Mouse (Mus musculus) left cerebral cortex, postnatal 14 days (tissue): ENCODE measurements at regions not wholly inside any gene's neighbourhood (a gene's known extent, or its start where the extent isn't known, plus 50 kb on each side); places are given as distances from the start of the nearest gene placed in this dataset.
A peak's percentile ranks its signal among the peaks of the same experiment; 100 is the strongest.

ENCODE experiments used
- DNase-seq, 2 experiments: peaks; one replicate each; pipeline ENCODE4 v3.0.0; 2021 to 2022; ENCODE audit warnings: low spot score in 2 of 2, mixed read lengths in 1 of 2
- intact Hi-C: fragments of 180-260 bp; cut with DNase I; formaldehyde crosslinking; loops from one replicate; pipeline ENCODE4 v1.15.1; 2025

- no peak for DNase-seq
- intact Hi-C loops, result no loop called here
Observed at GRCm38 (mm10) chr13:118193951-118194696, 192.3 kb upstream of the B430218F22Rik start.

- intact Hi-C loops, result no loop called here
- no peak for DNase-seq
Observed at GRCm38 (mm10) chr13:118208146-118208545, 178.3 kb upstream of the B430218F22Rik start.

- intact Hi-C loops, result loop anchor here (5.0 kb wide), 1 partner anchor 625 kb away; the partner anchor contains the start of gene Hcn1
- DNase-seq, result peak; percentile 29 to 52
Observed at GRCm38 (mm10) chr13:118227354-118227753, 159.1 kb upstream of the B430218F22Rik start.

GRCm38 (mm10) chr13:118237968-118238367, 148.5 kb upstream of the B430218F22Rik start:
- intact Hi-C loops, result no loop called here
- no peak for DNase-seq

- DNase-seq, result no peak
- intact Hi-C loops, result no loop called here
Observed at GRCm38 (mm10) chr13:118244680-118245079, 141.8 kb upstream of the B430218F22Rik start.

- intact Hi-C loops, result no loop called here
- no peak for DNase-seq
Observed at GRCm38 (mm10) chr13:118245546-118245945, 140.9 kb upstream of the B430218F22Rik start.

GRCm38 (mm10) chr13:118259606-118260005, 126.8 kb upstream of the B430218F22Rik start:
- intact Hi-C loops, result no loop called here
- DNase-seq, result no peak

- intact Hi-C loops, result no loop called here
- no peak for DNase-seq
Observed at GRCm38 (mm10) chr13:118262971-118263370, 123.5 kb upstream of the B430218F22Rik start.

- DNase-seq, result no peak
- intact Hi-C loops, result no loop called here
Observed at GRCm38 (mm10) chr13:118265763-118266520, 120.5 kb upstream of the B430218F22Rik start.

- intact Hi-C loops, result no loop called here
- no peak for DNase-seq
Observed at GRCm38 (mm10) chr13:118272904-118273303, 113.5 kb upstream of the B430218F22Rik start.

GRCm38 (mm10) chr13:118280956-118281355, 105.5 kb upstream of the B430218F22Rik start:
- no peak for DNase-seq
- intact Hi-C loops, result no loop called here

- intact Hi-C loops, result no loop called here
- DNase-seq, result no peak
Observed at GRCm38 (mm10) chr13:118293728-118294127, 92.7 kb upstream of the B430218F22Rik start.

GRCm38 (mm10) chr13:118310080-118310479, 76.3 kb upstream of the B430218F22Rik start:
- intact Hi-C loops, result no loop called here

GRCm38 (mm10) chr13:118313676-118314075, 72.8 kb upstream of the B430218F22Rik start:
- DNase-seq, result no peak
- intact Hi-C loops, result no loop called here

More at GRCm38 (mm10) chr13:118310080-118310479, 76.3 kb upstream of the B430218F22Rik start:
- DNase-seq, result no peak
